Mouse (Mus musculus): ENCODE measurements at regions not wholly inside any gene's neighbourhood (a gene's known extent, or its start where the extent isn't known, plus 50 kb on each side); places are given as distances from the start of the nearest gene placed in this dataset.
"Not testable (repeated sequence)": the region's sequence is repeated elsewhere in the genome, so short reads cannot be mapped to it uniquely, and the experiment has no call there.

DNA sequence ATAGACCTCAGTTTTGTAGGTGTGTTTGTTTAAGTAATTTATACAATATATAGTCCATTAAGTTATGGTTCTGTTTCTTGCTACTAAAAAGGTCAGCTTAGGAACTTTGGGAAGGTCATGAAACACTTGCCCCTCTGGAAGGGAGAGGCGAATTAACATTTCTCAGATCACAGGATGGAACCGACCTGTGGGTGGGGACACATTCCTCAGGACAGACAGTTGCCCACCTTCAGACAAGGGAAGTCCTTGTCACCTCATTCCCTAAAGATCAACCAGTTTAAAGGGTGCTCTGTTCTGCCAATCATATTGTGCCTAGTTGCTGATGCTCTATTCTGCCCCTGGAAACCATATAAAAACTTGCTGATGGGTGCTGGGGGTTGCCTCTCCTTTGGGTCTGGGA, 52.2 kb upstream of the Atxn1 start:
- not testable (repeated sequence) for TF ChIP-seq CTCF (IDR thresholded peaks at IDR 0.05; ENCODE audit: extremely low read depth, insufficient read depth, insufficient read length, insufficient replicate concordance); POLR2A (IDR thresholded peaks at IDR 0.05; ENCODE audit: low read depth, low read length)

Data from spleen, adult 2 months (tissue).